Mouse (Mus musculus): ENCODE results near the gene Sh3yl1.

The Sh3yl1 gene

GRCm38 (mm10) chr12:30911261-30912047, at the start of gene Sh3yl1, which contains the start of gene Acp1:
Gene Sh3yl1 (plus strand): TSS chr12:30911668.
Gene Acp1 (minus strand): TSS chr12:30911589.
- DNase-seq, result peak; percentile 96 to 97

GRCm38 (mm10) chr12:30864347-30864746, 47.1 kb upstream of the Sh3yl1 start:
- no peak for DNase-seq

GRCm38 (mm10) chr12:30865781-30866180, 45.7 kb upstream of the Sh3yl1 start:
- no peak for DNase-seq

- DNase-seq, result peak in 1 of 2 experiments; percentile 24
Observed at GRCm38 (mm10) chr12:30879447-30879846, 32.0 kb upstream of the Sh3yl1 start.

- DNase-seq, result no peak
Observed at GRCm38 (mm10) chr12:30883592-30883985, 27.9 kb upstream of the Sh3yl1 start.

GRCm38 (mm10) chr12:30883986-30884621, 27.4 kb upstream of the Sh3yl1 start, which contains the start of gene Alkal2:
Gene Alkal2 (plus strand): TSS chr12:30884322.
- peak in 1 of 2 experiments; percentile 36 for DNase-seq

GRCm38 (mm10) chr12:30884622-30885230, 26.7 kb upstream of the Sh3yl1 start:
- DNase-seq, result no peak

GRCm38 (mm10) chr12:30885891-30886290, 25.6 kb upstream of the Sh3yl1 start:
- DNase-seq, result no peak

GRCm38 (mm10) chr12:30888003-30888402, 23.5 kb upstream of the Sh3yl1 start:
- DNase-seq, result no peak

GRCm38 (mm10) chr12:30890067-30890466, 21.4 kb upstream of the Sh3yl1 start:
- peak; percentile 66 to 87 for DNase-seq

- DNase-seq, result no peak
Observed at GRCm38 (mm10) chr12:30891438-30891837, 20.0 kb upstream of the Sh3yl1 start.

GRCm38 (mm10) chr12:30897039-30897438, 14.4 kb upstream of the Sh3yl1 start:
- DNase-seq, result no peak

- DNase-seq, result no peak
Observed at GRCm38 (mm10) chr12:30908658-30909057, 2.8 kb upstream of the Sh3yl1 start.

- no peak for DNase-seq
Observed at GRCm38 (mm10) chr12:30909881-30910280, 1.6 kb upstream of the Sh3yl1 start.

GRCm38 (mm10) chr12:30910860-30911259, 608 bp upstream of the Sh3yl1 start:
- DNase-seq, result no peak

GRCm38 (mm10) chr12:30912048-30912381, 547 bp downstream of the Sh3yl1 start:
- DNase-seq, result peak; percentile 72 to 92

GRCm38 (mm10) chr12:30912840-30913239, 1.4 kb downstream of the Sh3yl1 start:
- peak; percentile 32 to 58 for DNase-seq

- peak in 1 of 2 experiments; percentile 42 for DNase-seq
Observed at GRCm38 (mm10) chr12:30922401-30922800, 10.9 kb downstream of the Sh3yl1 start.

- DNase-seq, result no peak
Observed at GRCm38 (mm10) chr12:30928182-30928581, 16.7 kb downstream of the Sh3yl1 start.

GRCm38 (mm10) chr12:30933299-30933698, 21.8 kb downstream of the Sh3yl1 start:
- no peak for DNase-seq

GRCm38 (mm10) chr12:30936899-30937298, 25.4 kb downstream of the Sh3yl1 start:
- DNase-seq, result peak in 1 of 2 experiments; percentile 39

GRCm38 (mm10) chr12:30943057-30943986, 31.9 kb downstream of the Sh3yl1 start:
- DNase-seq, result peak; percentile 57 to 78
